Mouse (Mus musculus): ENCODE measurements around the gene Asb18. TPM values are rescaled to one million over a fixed set of nuclear protein-coding genes. Genes with fewer than 3 reads are reported as not detected.

Asb18 gene
- polyA plus RNA-seq (2014; fragmentation: Nextera tagmentation; extraction: Ambion mirVana): 0.30 and 0.66 TPM in 2 replicates

DNA sequence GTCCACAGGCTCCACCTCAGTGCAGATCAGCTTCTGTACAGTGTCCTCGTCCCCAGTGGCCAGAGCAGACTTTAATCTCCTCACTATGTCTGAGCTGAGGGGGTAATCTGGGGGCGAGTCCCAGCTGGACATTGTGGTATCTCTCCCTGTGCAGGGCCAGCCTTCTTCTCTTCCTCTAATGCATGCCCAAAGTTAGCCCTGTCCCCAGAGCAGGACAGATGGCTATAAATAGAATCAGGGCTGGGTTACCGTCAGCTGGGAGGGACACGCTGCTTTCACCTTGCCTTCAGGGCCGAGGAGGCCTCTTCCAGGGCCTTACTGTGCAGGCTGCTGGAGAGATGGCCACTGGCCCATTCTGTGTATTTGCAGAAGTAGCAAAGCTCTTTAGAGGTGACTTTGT is at the start of gene Asb18:
Gene Asb18 (minus strand): TSS at position 221 of the 400 bp plus-strand sequence.
- Histone ChIP-seq H3K4me2 (replicated peaks) (no peak within 1 kb of the TSS), H3K9me3 (ENCODE audit: control insufficient read depth, low read length) (no peaks in the 10 kb centered on the region), H3K27me3 (ENCODE audit: control insufficient read depth, insufficient read depth, low read length) (no peaks in the 10 kb centered on the region), H3K36me3 (replicated peaks; ENCODE audit: control insufficient read depth, insufficient read depth) (no peaks in the 10 kb centered on the region), H3K4me3 (replicated peaks; ENCODE audit: low read length) (no peak within 1 kb of the TSS), H3K27ac (no peak within 1 kb of the TSS), H3K9ac (no peak within 1 kb of the TSS), H3K4me1 (replicated peaks; ENCODE audit: control insufficient read depth, insufficient read depth, low read length) (no peaks in the 10 kb centered on the region)
- 87% methylated on average over 5 of the region's 5 CpGs for WGBS
- ATAC-seq (ENCODE audit: low FRiP score) (no peak), DNase-seq (ENCODE audit: low spot score) (no peak)

DNA sequence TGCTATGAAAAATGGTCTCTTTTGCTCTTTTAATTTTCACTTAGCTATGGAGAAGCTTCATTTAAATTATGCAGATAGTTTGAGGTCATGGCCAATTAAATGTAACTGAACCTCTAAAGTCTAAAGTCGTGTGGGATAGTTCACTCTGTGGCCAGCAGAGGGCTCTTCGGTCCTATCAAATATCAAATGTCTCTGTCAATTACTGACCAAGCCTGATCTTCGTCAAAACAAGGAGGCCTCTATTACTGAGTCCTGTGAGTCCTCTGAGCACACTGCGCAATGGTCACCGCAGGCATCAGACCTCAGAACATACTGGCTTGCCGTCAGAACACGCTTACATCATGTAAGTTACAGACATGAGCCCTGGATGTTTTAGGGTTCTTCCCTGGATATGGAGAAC is 46.1 kb upstream of the Asb18 start:
- H3K9ac ChIP-seq: no peak overlapping the region
- no peak overlapping the region for H3K4me2 ChIP-seq (replicated peaks)
- H3K4me3 ChIP-seq (replicated peaks; ENCODE audit: low read length): no peak overlapping the region
- 24% methylated on average over 7 of the region's 7 CpGs for WGBS
- peak; percentile 87 for DNase-seq (ENCODE audit: low spot score)
- ATAC-seq (ENCODE audit: low FRiP score): no peak
- no peak overlapping the region for H3K27ac ChIP-seq
- H3K9me3 ChIP-seq (ENCODE audit: control insufficient read depth, low read length): no peaks in the 10 kb centered on the region
- H3K4me1 ChIP-seq (replicated peaks; ENCODE audit: control insufficient read depth, insufficient read depth, low read length): no peaks in the 10 kb centered on the region
- no peaks in the 10 kb centered on the region for H3K36me3 ChIP-seq (replicated peaks; ENCODE audit: control insufficient read depth, insufficient read depth)
- H3K27me3 ChIP-seq (ENCODE audit: control insufficient read depth, insufficient read depth, low read length): no peaks in the 10 kb centered on the region

DNA sequence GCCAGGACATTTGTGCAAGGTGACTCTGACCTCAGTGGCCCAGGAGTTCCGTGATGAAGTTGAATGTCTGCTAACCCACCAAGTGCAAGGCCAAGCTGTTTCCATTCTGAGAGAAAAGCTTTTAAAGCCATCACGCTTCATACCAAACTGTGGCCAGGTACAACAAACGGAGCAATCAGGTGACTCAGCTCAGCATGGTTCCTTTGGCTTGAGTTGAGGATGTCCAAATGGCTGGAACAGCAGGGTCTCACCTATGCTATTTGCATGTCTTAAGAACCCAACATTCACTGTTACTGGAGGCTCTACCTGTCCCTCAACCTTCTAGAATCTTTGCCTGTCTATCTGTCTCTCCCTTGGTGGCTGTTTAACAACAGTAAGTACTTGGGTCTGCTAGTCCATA is 45.6 kb upstream of the Asb18 start:
- DNase-seq (ENCODE audit: low spot score) (no peak), ATAC-seq (ENCODE audit: low FRiP score) (no peak)
- Histone ChIP-seq H3K9ac (no peak overlapping the region), H3K4me1 (replicated peaks; ENCODE audit: control insufficient read depth, insufficient read depth, low read length) (no peaks in the 10 kb centered on the region), H3K4me3 (replicated peaks; ENCODE audit: low read length) (no peak overlapping the region), H3K9me3 (ENCODE audit: control insufficient read depth, low read length) (no peaks in the 10 kb centered on the region), H3K36me3 (replicated peaks; ENCODE audit: control insufficient read depth, insufficient read depth) (no peaks in the 10 kb centered on the region), H3K4me2 (replicated peaks) (no peak overlapping the region), H3K27ac (no peak overlapping the region), H3K27me3 (ENCODE audit: control insufficient read depth, insufficient read depth, low read length) (no peaks in the 10 kb centered on the region)
- WGBS: 65% methylated on average over 3 of the region's 3 CpGs

DNA sequence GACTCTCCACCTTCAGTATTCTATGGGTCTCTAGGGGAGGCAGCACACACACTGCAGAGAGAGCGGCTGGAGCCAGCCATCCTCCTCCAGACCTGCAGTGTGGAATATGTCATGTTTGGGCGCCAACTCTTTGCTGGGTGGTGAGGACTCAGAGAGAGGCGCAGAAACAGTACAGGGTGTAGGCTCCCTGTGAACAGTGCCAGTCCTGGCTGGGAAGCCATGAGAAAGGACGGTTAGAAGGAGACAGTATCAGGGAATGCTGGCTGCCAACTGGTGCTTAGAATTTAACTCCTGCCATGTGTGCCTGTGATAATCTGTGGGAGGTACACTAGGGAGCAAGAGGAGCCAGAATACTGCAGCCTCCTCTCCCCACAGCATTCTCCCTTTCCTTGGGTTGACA is 40.5 kb upstream of the Asb18 start:
- H3K9me3 ChIP-seq (ENCODE audit: control insufficient read depth, low read length): no peaks in the 10 kb centered on the region
- H3K4me2 ChIP-seq (replicated peaks): no peak overlapping the region
- no peak for DNase-seq (ENCODE audit: low spot score)
- no peak for ATAC-seq (ENCODE audit: low FRiP score)
- H3K4me1 ChIP-seq (replicated peaks; ENCODE audit: control insufficient read depth, insufficient read depth, low read length): peaks cover 9% of the 10 kb centered on the region
- H3K4me3 ChIP-seq (replicated peaks; ENCODE audit: low read length): no peak overlapping the region
- no peak overlapping the region for H3K9ac ChIP-seq
- WGBS: 83% methylated on average over 4 of the region's 4 CpGs
- no peak overlapping the region for H3K27ac ChIP-seq
- H3K36me3 ChIP-seq (replicated peaks; ENCODE audit: control insufficient read depth, insufficient read depth): no peaks in the 10 kb centered on the region
- H3K27me3 ChIP-seq (ENCODE audit: control insufficient read depth, insufficient read depth, low read length): no peaks in the 10 kb centered on the region

DNA sequence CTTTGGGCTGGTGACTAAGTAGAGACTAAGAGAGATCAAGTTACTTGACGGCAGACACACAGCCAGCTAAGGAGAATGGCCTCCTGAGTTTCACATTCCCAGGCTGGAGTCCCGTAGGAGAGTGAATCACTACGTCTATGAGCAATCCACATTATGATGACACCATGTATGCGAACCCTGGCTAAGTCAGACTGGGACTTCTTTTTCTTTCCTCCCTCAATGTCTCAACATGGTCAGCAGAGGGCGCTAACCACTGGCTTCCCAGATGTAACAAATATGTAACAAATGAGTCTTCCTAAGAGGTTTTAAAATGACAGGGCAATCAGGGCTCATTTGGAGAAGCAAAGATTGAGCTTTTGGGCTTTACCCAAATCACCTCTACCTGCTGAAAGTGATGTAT is 36.9 kb upstream of the Asb18 start:
- DNase-seq (ENCODE audit: low spot score) (peak; percentile 73), ATAC-seq (ENCODE audit: low FRiP score) (no peak)
- 33% methylated on average over 5 of the region's 5 CpGs for WGBS
- Histone ChIP-seq H3K4me2 (replicated peaks) (no peak overlapping the region), H3K4me1 (replicated peaks; ENCODE audit: control insufficient read depth, insufficient read depth, low read length) (peaks cover 12% of the 10 kb centered on the region), H3K9ac (no peak overlapping the region), H3K9me3 (ENCODE audit: control insufficient read depth, low read length) (no peaks in the 10 kb centered on the region), H3K27me3 (ENCODE audit: control insufficient read depth, insufficient read depth, low read length) (no peaks in the 10 kb centered on the region), H3K36me3 (replicated peaks; ENCODE audit: control insufficient read depth, insufficient read depth) (no peaks in the 10 kb centered on the region), H3K4me3 (replicated peaks; ENCODE audit: low read length) (no peak overlapping the region), H3K27ac (no peak overlapping the region; the same call in 1 of the 2 replicates)

DNA sequence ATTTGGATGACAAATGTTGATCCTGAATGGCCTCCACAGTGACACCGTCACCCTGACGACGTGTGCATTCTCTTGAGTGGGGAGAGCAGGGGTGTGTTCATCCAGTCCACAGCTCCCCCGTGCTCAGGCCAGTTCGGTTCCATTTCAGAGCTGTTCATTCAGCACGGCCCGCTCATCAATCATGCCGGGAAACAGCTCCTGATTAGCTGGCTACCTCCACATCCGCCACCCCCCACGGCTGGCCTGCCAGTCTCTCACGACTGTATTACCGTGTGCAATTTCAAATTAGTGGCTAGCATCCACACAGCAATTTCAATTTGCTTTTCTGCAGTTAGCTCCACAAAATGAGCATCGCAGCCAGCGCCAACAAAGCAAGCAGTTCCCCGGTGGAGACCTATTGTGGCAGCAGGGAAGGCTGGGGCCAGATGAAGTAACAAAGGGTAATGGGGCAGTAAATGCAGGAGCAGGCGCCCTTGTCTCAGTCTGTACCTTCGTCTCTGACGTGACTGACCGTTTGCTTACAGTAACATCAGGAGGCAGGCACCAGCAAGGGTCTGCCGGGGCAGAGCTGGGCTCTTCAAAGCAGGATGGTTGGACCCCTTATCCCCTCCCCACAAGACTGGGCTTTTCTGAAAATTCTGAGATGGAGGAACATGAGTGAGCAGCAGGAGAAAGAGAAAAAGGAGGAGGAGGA is 35.7 kb upstream of the Asb18 start:
- Histone ChIP-seq H3K9me3 (ENCODE audit: control insufficient read depth, low read length) (no peaks in the 10 kb centered on the region), H3K4me3 (replicated peaks; ENCODE audit: low read length) (no peak overlapping the region), H3K9ac (peak overlapping the region; percentile 6), H3K27me3 (ENCODE audit: control insufficient read depth, insufficient read depth, low read length) (no peaks in the 10 kb centered on the region), H3K36me3 (replicated peaks; ENCODE audit: control insufficient read depth, insufficient read depth) (no peaks in the 10 kb centered on the region), H3K4me1 (replicated peaks; ENCODE audit: control insufficient read depth, insufficient read depth, low read length) (peaks cover 12% of the 10 kb centered on the region), H3K4me2 (replicated peaks) (no peak overlapping the region; the same call in 1 of the 2 replicates), H3K27ac (peak overlapping the region; percentile 61)
- ATAC-seq (ENCODE audit: low FRiP score) (peak; percentile 54; the same call in 1 of the 2 replicates), DNase-seq (ENCODE audit: low spot score) (peak; percentile 46)
- 21% methylated on average over 20 of the region's 20 CpGs for WGBS

DNA sequence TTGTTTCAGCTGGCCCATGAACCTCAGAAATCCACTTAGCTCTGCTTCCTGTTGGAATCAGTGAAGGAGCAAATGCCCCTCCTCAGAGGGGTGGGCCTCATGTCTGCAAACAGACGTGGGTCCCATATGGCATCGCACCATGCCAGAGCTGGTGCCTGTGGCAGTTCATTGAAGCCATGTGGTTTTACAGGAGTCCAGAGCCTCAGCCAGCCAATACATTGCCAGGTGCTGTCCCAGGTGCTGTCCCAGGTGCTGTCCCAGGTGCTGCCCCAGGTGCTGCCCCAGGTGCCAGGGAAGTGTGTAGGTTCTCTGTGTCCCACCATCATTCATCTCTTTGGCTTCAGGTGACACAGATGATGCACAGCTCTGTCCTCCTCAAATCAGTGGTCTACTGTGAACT is 13.8 kb upstream of the Asb18 start:
- Histone ChIP-seq H3K4me2 (replicated peaks) (no peak overlapping the region), H3K9ac (no peak overlapping the region), H3K36me3 (replicated peaks; ENCODE audit: control insufficient read depth, insufficient read depth) (no peaks in the 10 kb centered on the region), H3K4me1 (replicated peaks; ENCODE audit: control insufficient read depth, insufficient read depth, low read length) (no peaks in the 10 kb centered on the region), H3K27ac (no peak overlapping the region), H3K9me3 (ENCODE audit: control insufficient read depth, low read length) (no peaks in the 10 kb centered on the region), H3K27me3 (ENCODE audit: control insufficient read depth, insufficient read depth, low read length) (no peaks in the 10 kb centered on the region), H3K4me3 (replicated peaks; ENCODE audit: low read length) (no peak overlapping the region)
- WGBS: 79% methylated on average over 2 of the region's 2 CpGs
- ATAC-seq (ENCODE audit: low FRiP score) (no peak), DNase-seq (ENCODE audit: low spot score) (no peak)

DNA sequence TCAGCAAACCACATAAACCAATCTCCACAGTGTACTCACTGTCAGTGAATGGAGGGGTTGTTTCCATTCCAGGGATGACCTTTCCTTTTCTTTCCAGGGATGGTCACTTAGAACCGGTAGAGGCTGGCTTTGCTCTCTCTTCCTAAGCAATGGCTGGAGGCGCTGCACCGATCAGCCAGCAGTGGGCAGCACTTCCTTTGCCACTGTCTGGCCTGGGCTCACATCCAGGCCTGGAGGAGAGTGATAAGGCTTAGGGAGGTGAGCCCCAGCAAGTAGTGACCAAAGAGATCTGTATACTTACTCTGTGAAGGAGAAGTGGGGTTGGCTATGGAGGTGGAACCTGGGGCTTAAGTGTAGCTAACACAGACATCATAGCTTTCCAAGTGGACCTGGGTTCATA is 12.5 kb upstream of the Asb18 start:
- H3K4me2 ChIP-seq (replicated peaks): no peak overlapping the region
- no peak for DNase-seq (ENCODE audit: low spot score)
- WGBS: 31% methylated on average over 3 of the region's 3 CpGs
- no peaks in the 10 kb centered on the region for H3K4me1 ChIP-seq (replicated peaks; ENCODE audit: control insufficient read depth, insufficient read depth, low read length)
- no peak overlapping the region for H3K9ac ChIP-seq
- no peak overlapping the region for H3K4me3 ChIP-seq (replicated peaks; ENCODE audit: low read length)
- H3K36me3 ChIP-seq (replicated peaks; ENCODE audit: control insufficient read depth, insufficient read depth): no peaks in the 10 kb centered on the region
- H3K9me3 ChIP-seq (ENCODE audit: control insufficient read depth, low read length): no peaks in the 10 kb centered on the region
- no peak overlapping the region for H3K27ac ChIP-seq
- ATAC-seq (ENCODE audit: low FRiP score): no peak
- H3K27me3 ChIP-seq (ENCODE audit: control insufficient read depth, insufficient read depth, low read length): no peaks in the 10 kb centered on the region

DNA sequence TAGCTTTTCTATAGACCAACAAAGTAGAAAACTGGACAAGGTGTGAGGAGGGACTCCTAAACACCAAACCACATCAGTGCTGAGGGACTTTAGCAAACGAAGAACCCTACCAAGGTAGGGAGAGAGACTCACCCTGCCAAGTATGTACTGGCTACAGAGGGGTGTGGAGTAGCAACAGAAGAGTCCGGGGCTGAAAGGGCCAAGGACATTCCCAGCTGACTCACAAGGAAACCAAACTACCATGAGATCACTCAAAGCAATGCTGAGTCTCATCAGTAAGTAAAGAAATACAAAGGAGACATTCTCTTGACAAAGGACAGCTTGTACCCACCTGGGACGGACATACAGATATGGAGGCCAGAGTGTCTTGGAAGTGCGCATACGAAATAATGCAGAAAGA is 5.9 kb upstream of the Asb18 start:
- Histone ChIP-seq H3K27me3 (ENCODE audit: control insufficient read depth, insufficient read depth, low read length) (no peaks in the 10 kb centered on the region), H3K9ac (no peak overlapping the region), H3K4me3 (replicated peaks; ENCODE audit: low read length) (no peak overlapping the region), H3K9me3 (ENCODE audit: control insufficient read depth, low read length) (no peaks in the 10 kb centered on the region), H3K4me1 (replicated peaks; ENCODE audit: control insufficient read depth, insufficient read depth, low read length) (no peaks in the 10 kb centered on the region), H3K36me3 (replicated peaks; ENCODE audit: control insufficient read depth, insufficient read depth) (no peaks in the 10 kb centered on the region), H3K27ac (no peak overlapping the region), H3K4me2 (replicated peaks) (no peak overlapping the region)
- ATAC-seq (ENCODE audit: low FRiP score) (no peak), DNase-seq (ENCODE audit: low spot score) (no peak)
- WGBS: 85% methylated on average over 5 of the region's 5 CpGs

DNA sequence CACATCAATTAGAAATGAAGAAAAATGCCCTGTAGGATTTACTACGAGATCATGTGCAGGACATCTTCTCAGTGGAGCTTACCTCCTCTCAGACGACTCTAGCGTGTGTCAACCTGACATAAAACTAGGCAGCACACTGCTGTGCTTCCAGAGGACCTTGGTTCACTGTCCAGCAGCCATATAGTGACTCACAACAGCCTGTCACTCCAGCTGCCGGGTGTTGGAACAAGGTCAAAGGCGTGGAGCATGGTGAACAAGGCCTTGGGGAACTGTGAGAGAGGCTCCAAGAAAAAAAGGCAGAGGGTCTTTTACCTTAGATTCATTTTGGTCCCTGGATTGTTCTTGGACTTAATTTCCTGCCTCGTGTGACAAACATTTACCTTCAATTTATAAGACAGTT is 3.6 kb upstream of the Asb18 start:
- Histone ChIP-seq H3K9ac (no peak overlapping the region), H3K36me3 (replicated peaks; ENCODE audit: control insufficient read depth, insufficient read depth) (no peaks in the 10 kb centered on the region), H3K4me3 (replicated peaks; ENCODE audit: low read length) (no peak overlapping the region), H3K4me2 (replicated peaks) (no peak overlapping the region), H3K27ac (no peak overlapping the region), H3K4me1 (replicated peaks; ENCODE audit: control insufficient read depth, insufficient read depth, low read length) (no peaks in the 10 kb centered on the region), H3K9me3 (ENCODE audit: control insufficient read depth, low read length) (no peaks in the 10 kb centered on the region), H3K27me3 (ENCODE audit: control insufficient read depth, insufficient read depth, low read length) (no peaks in the 10 kb centered on the region)
- 77% methylated on average over 6 of the region's 6 CpGs for WGBS
- no peak for DNase-seq (ENCODE audit: low spot score)
- no peak for ATAC-seq (ENCODE audit: low FRiP score)

Data from hindbrain, embryonic 14.5 days (tissue).